Mouse (Mus musculus): ENCODE measurements around the gene Mrc2.

GRCm38 (mm10) chr11:105323530-105323929, 31.1 kb downstream of the Mrc2 start:
- no peak for TF ChIP-seq CHD2 (IDR thresholded peaks at IDR 0.05; ENCODE audit: low read depth, low read length)
- no peak for TF ChIP-seq MAFK (IDR thresholded peaks at IDR 0.05; ENCODE audit: insufficient read depth, low read depth, low read length)

All from ES-E14 (cell line).